Mouse (Mus musculus) cerebellum, postnatal 14 days (tissue): ENCODE data around the gene Nup37.

Source experiments
- DNase-seq, 2 experiments: peaks; one replicate each; pipeline ENCODE4 v3.0.0; 2021; ENCODE audit warnings: mixed read lengths in 2 of 2

The Nup37 gene

DNA sequence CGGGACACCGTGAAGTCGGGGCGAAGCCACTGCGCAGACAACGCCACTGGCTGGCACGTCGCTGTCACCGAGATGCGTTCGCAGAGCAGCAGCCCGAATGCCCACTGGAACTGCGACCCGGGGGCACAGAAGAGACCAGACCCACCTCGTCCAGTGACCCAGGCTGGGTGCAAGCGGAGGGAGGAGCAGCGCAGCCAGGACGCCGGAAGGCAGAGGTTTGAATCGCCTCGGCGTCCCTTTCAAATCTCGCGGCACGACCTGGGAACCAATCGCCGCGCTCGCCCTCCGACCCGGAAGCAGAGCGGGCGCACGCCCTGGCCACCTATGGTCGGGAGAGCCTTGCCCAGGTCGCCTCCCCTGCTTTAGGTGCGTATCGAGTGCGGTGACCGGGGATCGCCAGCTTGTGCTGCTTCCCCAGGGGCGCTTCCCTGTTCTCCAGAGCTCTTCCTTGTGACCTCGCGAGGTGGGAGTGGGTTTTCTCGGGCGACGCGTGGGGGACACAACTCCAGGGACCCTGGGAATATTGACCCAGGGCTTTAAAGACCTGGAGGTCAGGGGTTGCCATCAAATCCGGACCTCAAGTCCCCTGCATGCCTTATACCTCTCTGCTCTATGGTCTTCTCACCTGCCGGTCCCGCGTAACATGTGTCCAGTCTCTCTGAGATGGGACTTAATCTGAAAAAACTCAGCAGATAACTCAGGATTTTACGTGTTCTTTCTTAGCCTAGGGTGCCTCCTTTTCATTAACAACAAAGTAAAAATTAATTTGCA, at the start of gene Nup37, which contains the start of gene Parpbp:
Gene Nup37 (plus strand): TSS at position 286 of the 771 bp plus-strand sequence.
Gene Parpbp (minus strand): TSS at position 235 of the 771 bp plus-strand sequence.
- peak; percentile 91 to 93 for DNase-seq

DNA sequence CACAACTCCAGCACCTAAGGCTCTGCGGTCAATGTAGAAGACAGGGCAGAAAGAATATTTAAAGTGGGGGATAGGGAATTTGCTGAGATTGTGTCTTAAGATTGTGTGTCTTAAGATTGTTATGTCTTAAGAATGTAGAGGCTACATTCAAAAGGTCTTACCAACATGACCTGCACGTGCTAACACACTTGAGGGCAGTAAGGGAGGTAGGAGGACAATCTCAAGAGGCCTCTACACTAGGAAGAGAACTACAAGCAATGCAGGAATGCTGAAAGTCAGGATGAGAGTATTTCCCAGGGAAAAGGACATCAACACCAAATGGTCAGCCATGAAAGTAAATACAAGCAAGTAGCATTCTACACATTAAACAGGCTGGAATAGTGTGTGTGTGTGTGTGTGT, 40.6 kb upstream of the Nup37 start:
- DNase-seq: no peak

DNA sequence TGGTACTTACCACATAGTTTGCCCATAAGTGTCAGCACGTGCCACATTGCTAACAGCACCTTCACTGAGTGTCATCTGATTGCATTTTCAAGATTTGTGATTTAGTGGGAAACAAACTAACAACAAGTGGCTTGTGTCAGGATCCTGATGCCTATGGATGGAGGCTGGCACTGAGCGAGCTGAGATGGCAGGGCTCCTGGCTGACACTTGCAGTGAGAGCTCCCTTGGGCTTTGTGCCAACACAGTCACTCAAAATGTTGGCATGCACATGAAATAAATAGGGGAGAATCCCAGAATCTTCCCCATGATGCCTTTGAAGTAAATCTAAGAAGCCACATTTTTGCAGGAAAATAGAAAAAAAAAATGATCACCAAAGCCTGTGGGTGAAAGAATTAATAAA, 33.5 kb upstream of the Nup37 start:
- DNase-seq: peak; percentile 44

DNA sequence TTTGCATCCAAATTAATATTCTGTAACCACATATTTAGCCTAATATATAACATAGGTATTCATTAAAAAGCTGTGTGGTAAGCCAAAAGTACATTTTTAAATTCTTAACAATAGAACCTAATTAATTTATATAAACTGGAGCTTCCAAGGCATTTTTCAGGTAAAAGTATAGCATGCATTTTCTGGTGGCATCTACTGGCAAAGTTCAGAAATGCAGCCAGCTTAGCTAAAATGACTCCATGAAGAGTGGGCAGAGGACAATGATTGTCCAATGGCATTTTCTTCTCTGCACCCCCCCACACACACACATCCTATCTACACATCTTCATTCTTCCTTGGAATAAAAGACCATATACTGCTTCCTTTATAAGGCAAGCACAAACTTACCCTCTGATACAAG, 27.1 kb upstream of the Nup37 start:
- peak in 1 of 2 experiments; percentile 4 for DNase-seq

DNA sequence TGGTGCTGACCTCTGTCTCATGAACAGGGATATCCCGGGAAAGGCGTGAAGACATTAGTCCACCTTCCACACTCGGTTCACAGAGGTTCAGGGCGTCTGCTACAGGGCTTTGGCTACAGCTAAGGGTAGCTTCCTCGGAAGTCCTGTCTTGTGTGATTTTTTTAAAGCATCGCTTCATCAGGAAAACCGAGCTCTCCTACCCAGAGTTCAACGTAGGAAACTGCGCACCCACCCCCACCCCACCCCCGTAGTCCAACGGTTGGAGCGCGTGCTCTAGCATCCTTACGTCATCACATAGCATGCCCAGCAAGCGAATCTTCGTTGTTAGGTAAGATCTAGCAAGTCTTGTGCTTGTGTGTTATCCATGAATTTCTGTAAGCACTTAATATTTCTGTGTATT, 11.2 kb upstream of the Nup37 start:
- DNase-seq: no peak

DNA sequence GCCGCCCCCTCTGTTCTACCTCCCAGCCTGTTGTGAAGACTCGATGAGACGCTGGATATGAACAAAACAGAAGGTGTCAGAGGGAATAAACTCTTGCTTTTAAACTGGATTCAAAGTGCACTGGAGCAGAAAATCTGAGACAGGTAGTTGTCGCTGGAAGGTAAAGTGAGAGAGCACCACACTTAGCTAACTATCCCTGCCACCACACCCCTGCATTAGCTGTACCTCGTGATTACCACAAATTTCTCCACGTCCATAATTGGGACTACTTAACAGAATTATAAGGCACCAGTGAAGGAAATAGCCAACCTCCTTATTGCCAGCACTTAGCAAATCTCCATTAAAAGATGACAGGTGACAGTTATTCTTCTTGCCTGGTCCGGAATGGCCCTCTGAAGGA, 605 bp upstream of the Nup37 start:
- DNase-seq: no peak

DNA sequence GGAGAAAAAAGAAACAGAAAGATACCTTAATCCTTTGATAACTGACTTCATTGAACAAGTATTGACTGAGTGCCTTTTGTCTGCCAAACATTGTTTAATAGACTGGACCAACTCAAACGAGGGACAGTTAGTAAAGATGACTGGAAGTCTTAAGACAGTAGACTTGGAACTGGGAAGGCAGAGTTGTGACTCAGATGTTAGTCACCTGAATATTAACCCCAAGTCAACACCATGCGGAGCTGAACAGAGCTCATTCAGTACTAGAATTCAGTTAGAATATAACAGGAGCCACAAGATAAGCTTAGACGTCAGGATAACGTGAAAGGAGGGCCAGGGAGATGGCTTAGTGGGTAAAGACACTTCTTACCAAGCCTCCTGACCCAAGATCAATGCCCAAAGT, 3.6 kb downstream of the Nup37 start:
- DNase-seq: no peak

- DNase-seq: no peak
Observed at GRCm38 (mm10) chr10:88151658-88152057, 4.9 kb downstream of the Nup37 start.

- DNase-seq: no peak
Observed at GRCm38 (mm10) chr10:88162096-88162495, 15.3 kb downstream of the Nup37 start.

GRCm38 (mm10) chr10:88162676-88163075, 15.9 kb downstream of the Nup37 start:
- no peak for DNase-seq

GRCm38 (mm10) chr10:88166158-88166557, 19.4 kb downstream of the Nup37 start:
- peak in 1 of 2 experiments; percentile 14 for DNase-seq

- no peak for DNase-seq
Observed at GRCm38 (mm10) chr10:88167438-88168077, 20.8 kb downstream of the Nup37 start.

DNA sequence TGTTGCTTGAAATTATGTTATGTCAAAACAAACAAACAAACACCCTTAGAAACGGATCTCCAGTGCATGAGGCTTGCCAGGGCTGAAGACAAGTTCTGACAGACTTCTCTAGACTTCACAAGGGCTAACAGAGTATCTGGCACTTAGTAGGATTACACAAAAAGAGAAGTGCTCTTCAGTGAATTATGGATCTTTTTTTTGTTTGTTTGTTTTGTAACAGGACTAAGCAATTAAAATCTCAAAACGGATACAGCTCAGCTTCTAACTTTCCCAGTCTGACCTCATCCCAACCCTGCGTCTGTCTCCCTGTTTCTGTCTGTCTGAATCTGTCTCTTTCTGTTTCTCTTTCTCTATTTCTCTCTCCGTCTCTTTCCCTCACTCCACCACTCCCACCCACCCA, 53.7 kb downstream of the Nup37 start:
- peak in 1 of 2 experiments; percentile 9 for DNase-seq

DNA sequence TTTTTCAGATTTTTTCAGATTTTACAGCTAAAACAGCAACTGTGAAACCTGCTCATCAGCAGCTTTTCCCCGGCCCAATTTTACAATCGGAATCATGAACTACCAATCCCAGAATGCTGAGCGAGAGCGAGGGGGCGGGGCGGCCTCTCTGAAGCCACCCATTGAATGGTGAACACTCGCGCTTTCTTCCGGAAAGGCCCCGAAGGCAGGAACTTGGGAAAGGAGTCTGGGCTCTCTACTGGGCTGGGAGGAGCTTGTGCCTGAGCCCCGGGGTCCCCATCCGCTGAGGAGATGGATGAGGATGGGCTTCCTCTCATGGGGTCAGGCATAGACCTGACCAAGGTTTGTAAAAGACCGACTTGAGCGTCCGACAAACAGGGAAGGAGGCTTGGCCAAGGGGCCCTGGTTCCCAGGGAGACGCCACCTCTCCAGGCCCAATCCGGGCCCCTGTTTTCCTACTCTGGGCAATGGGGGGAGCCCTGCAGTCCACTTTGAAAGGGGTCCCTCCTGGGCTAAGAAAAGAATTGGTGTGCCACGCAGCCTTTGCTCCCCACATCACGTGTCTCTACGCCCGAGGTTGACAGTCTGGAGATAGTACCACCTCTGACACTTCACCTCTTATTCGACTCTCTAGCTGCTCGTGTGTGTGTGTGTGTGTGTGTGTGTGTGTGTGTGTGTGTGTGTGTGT, 54.3 kb downstream of the Nup37 start, which contains the start of gene Washc3:
Gene Washc3 (plus strand): TSS at position 143 of the 688 bp plus-strand sequence.
- peak; percentile 94 to 96 for DNase-seq

DNA sequence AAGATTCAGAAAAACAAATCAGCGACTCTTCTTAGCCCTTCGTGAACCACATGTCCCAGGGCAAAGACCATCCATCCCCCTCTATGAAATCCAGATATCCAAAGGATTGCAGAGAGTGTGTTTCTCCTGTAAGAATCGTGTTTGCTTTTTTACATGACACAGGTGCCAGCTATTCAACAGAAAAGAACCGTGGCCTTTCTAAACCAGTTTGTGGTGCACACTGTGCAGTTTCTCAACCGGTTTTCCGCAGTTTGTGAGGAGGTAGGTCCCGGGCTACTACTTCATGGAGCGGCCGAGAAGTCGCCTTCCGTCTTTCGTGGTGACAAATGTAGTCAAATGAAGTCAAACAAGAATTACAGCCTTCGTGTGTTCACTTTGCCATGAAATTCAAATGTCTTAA, 54.9 kb downstream of the Nup37 start:
- DNase-seq: no peak

DNA sequence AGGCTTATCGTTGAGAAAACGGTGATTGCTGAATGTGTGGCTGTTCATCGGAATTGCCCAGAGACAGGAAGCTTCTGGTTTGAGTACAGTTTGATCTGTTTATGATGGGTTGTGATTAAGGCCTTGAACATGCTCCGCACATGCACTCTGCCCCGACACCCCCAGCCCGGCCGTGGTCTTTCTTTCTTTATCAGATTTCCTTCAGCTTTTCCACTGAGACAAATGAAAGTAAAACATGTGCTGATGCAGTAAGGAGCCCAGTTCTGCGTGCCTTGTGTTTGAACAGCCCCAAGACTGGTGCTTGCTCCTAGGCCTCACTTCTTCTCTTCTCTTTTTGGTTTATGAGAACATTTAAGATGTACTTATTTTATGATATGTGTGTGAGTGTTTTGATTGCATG, 55.8 kb downstream of the Nup37 start:
- no peak for DNase-seq

DNA sequence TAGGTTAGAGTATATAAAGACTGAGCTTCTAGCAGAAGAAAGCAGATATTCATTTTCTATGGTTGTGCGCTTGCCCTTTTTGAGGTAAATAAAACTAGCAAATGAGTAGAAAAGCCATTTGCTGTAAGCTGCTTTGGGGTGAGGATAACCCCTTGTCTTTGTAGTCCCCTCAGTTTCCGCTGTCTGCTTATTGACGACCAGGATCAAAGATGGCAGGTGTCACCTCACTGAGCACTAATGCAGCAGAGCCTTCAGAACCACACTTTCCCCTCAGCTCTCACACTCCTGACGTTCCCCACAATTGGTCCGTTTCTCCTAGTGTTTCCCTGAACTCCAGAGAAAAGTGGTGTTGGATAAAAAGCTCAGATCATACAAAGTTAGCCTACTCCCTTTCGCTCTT, 56.4 kb downstream of the Nup37 start:
- DNase-seq: no peak

- DNase-seq: no peak
Observed at GRCm38 (mm10) chr10:88212644-88213043, 65.9 kb downstream of the Nup37 start.

GRCm38 (mm10) chr10:88214800-88215514, 68.2 kb downstream of the Nup37 start:
- no peak for DNase-seq

DNA sequence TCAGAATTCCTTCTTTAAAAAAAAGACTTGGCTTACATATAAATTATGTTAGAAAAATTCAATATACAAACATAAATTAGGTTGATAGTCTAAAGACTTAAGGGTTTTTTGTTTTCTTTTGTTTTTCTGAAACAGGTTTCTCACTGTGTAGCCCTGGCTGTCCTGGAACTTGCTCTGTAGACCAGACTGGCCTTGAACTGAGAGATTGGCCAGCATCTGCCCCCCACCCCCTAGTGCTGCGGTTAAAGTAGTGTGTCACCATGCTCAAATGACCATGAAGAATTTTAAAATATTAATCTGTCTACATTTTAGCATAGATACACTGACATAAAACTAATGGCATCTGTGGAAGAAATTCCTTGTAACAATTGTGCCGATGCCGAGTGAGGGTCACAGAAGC, 71.4 kb downstream of the Nup37 start:
- no peak for DNase-seq

- no peak for DNase-seq
Observed at GRCm38 (mm10) chr10:88221718-88222117, 74.9 kb downstream of the Nup37 start.

- DNase-seq: no peak
Observed at GRCm38 (mm10) chr10:88225421-88225820, 78.6 kb downstream of the Nup37 start.

DNA sequence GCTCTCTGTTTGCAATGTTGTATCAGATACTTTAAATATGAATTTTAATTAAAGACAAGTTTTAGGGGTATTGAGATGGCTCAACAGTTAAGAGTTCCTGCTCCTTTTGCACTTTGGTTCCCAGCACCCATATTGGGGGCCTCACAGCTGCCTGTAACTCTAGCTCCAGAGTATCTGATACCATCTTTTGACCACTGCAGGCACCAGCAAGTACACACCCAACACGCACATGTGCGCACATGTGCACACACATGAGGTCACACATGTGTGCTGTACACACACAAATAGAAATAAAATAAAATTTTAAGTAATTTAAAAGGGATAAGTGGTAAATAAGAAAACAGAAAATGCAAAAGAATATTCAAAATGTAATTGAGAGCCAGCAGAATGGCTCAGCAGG, 81.2 kb downstream of the Nup37 start:
- no peak for DNase-seq
